Mouse (Mus musculus): ENCODE data around the gene C9. TPM values are rescaled to one million over a fixed set of nuclear protein-coding genes. Genes with fewer than 3 reads are reported as not detected.

Gene C9
- polyA plus RNA-seq, 1 experiment from 2014 or later, result not detected

Other genes starting within 250 kb of the C9 start
- gene Dab2, start 145.5 kb upstream of the C9 start, polyA plus RNA-seq (2015; fragmentation: Nextera tagmentation; extraction: Ambion mirVana), result 16.2 and 26.1 TPM in 2 replicates
- gene Fyb, start 77.5 kb downstream of the C9 start, polyA plus RNA-seq (2015; fragmentation: Nextera tagmentation; extraction: Ambion mirVana), result 3.2 and 3.4 TPM in 2 replicates